Mouse (Mus musculus) embryo, embryonic 11.5 days (tissue): ENCODE measurements around the gene Mms19.

Source experiments
- DNase-seq: peaks from one replicate; pipeline ENCODE4 v3.0.0-alpha.2; 2012; ENCODE audit warnings: low read depth, low spot score

The Mms19 gene

GRCm38 (mm10) chr19:41980819-41981594 lies at the start of gene Mms19:
Gene Mms19 (minus strand): TSS chr19:41981157.
- peak; percentile 98 for DNase-seq

GRCm38 (mm10) chr19:42026158-42026557 lies 45.2 kb upstream of the Mms19 start:
- peak; percentile 69 for DNase-seq

GRCm38 (mm10) chr19:42022542-42022848 lies 41.5 kb upstream of the Mms19 start:
- DNase-seq = no peak

- DNase-seq = no peak
Observed at GRCm38 (mm10) chr19:42021681-42022541, 41.0 kb upstream of the Mms19 start.

- DNase-seq = no peak
Observed at GRCm38 (mm10) chr19:42019011-42019522, 38.1 kb upstream of the Mms19 start.

GRCm38 (mm10) chr19:42017399-42018247 lies 36.7 kb upstream of the Mms19 start:
- DNase-seq = no peak

GRCm38 (mm10) chr19:42016840-42017239 lies 35.9 kb upstream of the Mms19 start:
- no peak for DNase-seq

GRCm38 (mm10) chr19:42016251-42016650 lies 35.3 kb upstream of the Mms19 start:
- no peak for DNase-seq

GRCm38 (mm10) chr19:42015001-42015400 lies 34.0 kb upstream of the Mms19 start:
- DNase-seq = no peak

- no peak for DNase-seq
Observed at GRCm38 (mm10) chr19:42014231-42014825, 33.4 kb upstream of the Mms19 start.

GRCm38 (mm10) chr19:42011123-42011522 lies 30.2 kb upstream of the Mms19 start:
- DNase-seq = no peak

- DNase-seq = no peak
Observed at GRCm38 (mm10) chr19:42010436-42010835, 29.5 kb upstream of the Mms19 start.

GRCm38 (mm10) chr19:42009067-42009466 lies 28.1 kb upstream of the Mms19 start:
- no peak for DNase-seq

GRCm38 (mm10) chr19:42008586-42008985 lies 27.6 kb upstream of the Mms19 start:
- DNase-seq = no peak

- no peak for DNase-seq
Observed at GRCm38 (mm10) chr19:42006568-42006967, 25.6 kb upstream of the Mms19 start.

- DNase-seq = no peak
Observed at GRCm38 (mm10) chr19:42005616-42006015, 24.7 kb upstream of the Mms19 start.

- DNase-seq = no peak
Observed at GRCm38 (mm10) chr19:42004258-42004657, 23.3 kb upstream of the Mms19 start.

GRCm38 (mm10) chr19:42001253-42001980 lies 20.5 kb upstream of the Mms19 start:
- DNase-seq = no peak

- DNase-seq = no peak
Observed at GRCm38 (mm10) chr19:42000446-42000958, 19.5 kb upstream of the Mms19 start.

- DNase-seq = no peak
Observed at GRCm38 (mm10) chr19:41999688-42000283, 18.8 kb upstream of the Mms19 start.
